Mouse (Mus musculus): ENCODE measurements around the gene F3.

GRCm38 (mm10) chr3:121686408-121686911 lies 36.9 kb upstream of the F3 start:
- TF ChIP-seq EP300 (IDR thresholded peaks at IDR 0.05; ENCODE audit: insufficient read depth, low read depth, low read length) (no peak), CTCF (IDR thresholded peaks at IDR 0.05; ENCODE audit: low read depth, low read length) (no peak), POLR2A (IDR thresholded peaks at IDR 0.05; ENCODE audit: insufficient read depth, low read length) (no peak)

Measured in ES-Bruce4 (cell line).